Mouse (Mus musculus) heart, adult 2 months (tissue): ENCODE data around the gene Afp.

ENCODE experiments used
- CTCF ChIP-seq: fragments of 200-600 bp; IDR thresholded peaks from 2 replicates; pipeline ENCODE4 v1.8.1; 2022; ENCODE audit warnings: antibody characterized with exemption, mild to moderate bottlenecking, moderate library complexity
- EP300 ChIP-seq: fragments of 200-500 bp; IDR thresholded peaks from 2 replicates; pipeline ENCODE4 v1.6.1; 2011; ENCODE audit warnings: low read depth, low read length, control low read depth; ENCODE audit not compliant: insufficient read depth
- POLR2A ChIP-seq: fragments of 200-500 bp; IDR thresholded peaks from 2 replicates; pipeline ENCODE4 v1.6.1; 2011; ENCODE audit warnings: mild to moderate bottlenecking, low read depth, low read length, control low read depth; ENCODE audit not compliant: insufficient read depth

GRCm38 (mm10) chr5:90478886-90479285 is 11.7 kb upstream of the Afp start:
- TF ChIP-seq EP300 = no peak
- no peak for TF ChIP-seq POLR2A
- no peak for TF ChIP-seq CTCF
